Mouse (Mus musculus) erythroid progenitor cell, adult 5-6 weeks (primary cell): Measurements from ENCODE around the gene Gm5155. TPM values are rescaled to one million over a fixed set of nuclear protein-coding genes. Genes with fewer than 3 reads are reported as not detected.
"Not testable (repeated sequence)": the region's sequence is repeated elsewhere in the genome, so short reads cannot be mapped to it uniquely, and the experiment has no call there.

ENCODE experiments used
- ATAC-seq: replicated peaks from 2 replicates; pipeline ENCODE4 v1.8.0; 2016; ENCODE audit warnings: moderate number of reproducible peaks, mild to moderate bottlenecking, moderate TSS enrichment, inconsistent platforms; ENCODE audit not compliant: poor library complexity, low FRiP score, severe bottlenecking
- total RNA-seq, 2 experiments: library from RNA; stranded (forward) in 1 of 2; stranded (reverse) in 1 of 2; fragments of 150-400 nt in 1 of 2; fragments of 186-747, 209-891 nt in 1 of 2; gene quantifications; 2 replicates each; pipeline versions ENCODE4 v1.2.3 to v1.2.4; 2015 to 2017; ENCODE audit warnings: low replicate concordance in 2 of 2

Gene Gm5155
- total RNA-seq (2015; ENCODE audit: low replicate concordance) (not detected in 2 replicates), total RNA-seq (2017; ENCODE audit: low replicate concordance) (not detected in 2 replicates)

DNA sequence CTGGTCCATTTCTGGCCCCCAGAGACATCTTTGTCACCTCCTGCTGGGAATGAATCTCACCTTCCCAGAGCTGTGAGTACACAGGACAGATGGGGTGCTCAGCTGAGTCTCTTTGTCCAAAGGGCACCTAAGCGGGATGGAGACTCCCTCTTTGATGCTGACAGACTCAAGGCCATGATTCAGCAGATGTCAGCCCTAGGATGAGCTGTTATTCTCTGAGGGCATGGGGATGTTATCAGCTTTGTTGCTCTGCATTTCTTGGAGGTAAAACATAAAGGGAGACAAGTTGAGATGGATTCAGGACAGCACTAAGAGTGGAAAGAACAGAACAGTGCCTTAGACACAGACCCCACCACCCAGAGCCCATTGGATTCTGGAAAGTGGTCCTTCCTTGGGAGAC, at the start of gene Gm5155:
TSS of gene Gm5155 (plus strand) at position 301 of the 400 bp plus-strand sequence.
- no peak for ATAC-seq

- ATAC-seq: no peak
Observed at GRCm38 (mm10) chr7:17870776-17871175, 791 bp upstream of the Gm5155 start.

- ATAC-seq: not testable (repeated sequence)
Observed at GRCm38 (mm10) chr7:17895341-17895740, 23.8 kb downstream of the Gm5155 start.

DNA sequence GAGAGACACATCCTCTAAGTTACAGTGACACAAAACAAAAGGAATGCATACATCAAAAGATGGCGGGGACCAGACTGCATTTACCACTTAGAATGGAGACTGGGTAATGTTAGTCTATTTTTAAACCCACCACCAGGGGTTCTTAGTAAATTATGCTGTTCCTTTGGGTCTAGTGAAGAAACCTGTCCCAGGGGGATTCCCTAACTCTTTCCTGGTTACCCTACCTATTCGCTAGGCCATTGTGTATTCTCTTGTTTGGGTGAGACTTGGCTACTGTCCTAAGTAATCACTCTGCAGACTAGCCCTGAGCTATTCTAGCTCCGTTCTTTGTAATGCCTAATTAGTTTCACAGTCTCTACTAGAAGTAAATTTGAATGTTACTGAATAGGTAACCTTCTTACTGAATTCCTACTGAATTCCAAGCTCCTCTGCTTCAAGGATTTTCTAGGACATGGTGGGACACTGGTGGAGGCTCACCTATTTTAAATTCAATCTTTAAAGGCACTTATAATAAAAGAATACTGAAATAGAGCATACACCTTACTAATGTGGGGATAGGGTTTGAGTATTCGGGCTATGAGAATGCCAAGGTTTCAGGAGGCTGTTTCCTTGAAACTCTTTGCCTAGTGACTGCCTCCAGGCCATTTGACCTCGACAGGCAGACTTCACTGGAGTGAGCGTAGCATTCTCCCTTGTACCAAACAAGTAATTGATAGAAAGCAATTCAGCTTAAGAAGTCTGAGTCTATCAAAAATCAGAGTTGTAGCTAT, 31.8 kb downstream of the Gm5155 start:
- ATAC-seq: no peak

Other genes with a start within 250 kb of the Gm5155 start
- not detected in 2 replicates for gene Ceacam5, start 158.5 kb upstream of the Gm5155 start, total RNA-seq (2015; ENCODE audit: low replicate concordance)
- not detected in 2 replicates for gene Ceacam5, start 158.5 kb upstream of the Gm5155 start, total RNA-seq (2017; ENCODE audit: low replicate concordance)
- not detected in 2 replicates for gene Ceacam14, start 59.1 kb upstream of the Gm5155 start, total RNA-seq (2015; ENCODE audit: low replicate concordance)
- gene Ceacam14, start 59.1 kb upstream of the Gm5155 start, total RNA-seq (2017; ENCODE audit: low replicate concordance): not detected in 2 replicates
- gene Ceacam11, start 100.4 kb downstream of the Gm5155 start, total RNA-seq (2015; ENCODE audit: low replicate concordance): not detected in 2 replicates
- gene Ceacam11, start 100.4 kb downstream of the Gm5155 start, total RNA-seq (2017; ENCODE audit: low replicate concordance): not detected in 2 replicates
- not detected in 2 replicates for gene Ceacam13, start 138.1 kb downstream of the Gm5155 start, total RNA-seq (2015; ENCODE audit: low replicate concordance)
- not detected in 2 replicates for gene Ceacam13, start 138.1 kb downstream of the Gm5155 start, total RNA-seq (2017; ENCODE audit: low replicate concordance)
- gene Ceacam12, start 194.2 kb downstream of the Gm5155 start, total RNA-seq (2015; ENCODE audit: low replicate concordance): not detected in 2 replicates
- gene Ceacam12, start 194.2 kb downstream of the Gm5155 start, total RNA-seq (2017; ENCODE audit: low replicate concordance): not detected in 2 replicates